Mouse (Mus musculus): ENCODE data around the gene Rnf31. TPM values are rescaled to one million over a fixed set of nuclear protein-coding genes. Genes with fewer than 3 reads are reported as not detected.

Rnf31 gene
- polyA plus RNA-seq, 1 experiment from 2014 or later: 18.2 TPM

GRCm38 (mm10) chr14:55554635-55555034 is 36.9 kb upstream of the Rnf31 start:
- H3K9me3 ChIP-seq (ENCODE audit: control insufficient read depth): no peaks in the 10 kb centered on the region
- H3K4me2 ChIP-seq (replicated peaks; ENCODE audit: low read depth): no peak overlapping the region
- H3K27me3 ChIP-seq (replicated peaks; ENCODE audit: control insufficient read depth, insufficient read depth, low read length): no peaks in the 10 kb centered on the region
- H3K36me3 ChIP-seq (ENCODE audit: control insufficient read depth, insufficient read depth): peaks cover 10% of the 10 kb centered on the region; the same call in 1 of the 2 replicates
- no peak for ATAC-seq
- H3K9ac ChIP-seq (ENCODE audit: low read depth, low read length): no peak overlapping the region
- no peak overlapping the region for H3K4me3 ChIP-seq (ENCODE audit: low read depth, low read length)
- no peaks in the 10 kb centered on the region for H3K4me1 ChIP-seq (replicated peaks; ENCODE audit: control insufficient read depth, insufficient read depth, low read length)
- no peak overlapping the region for H3K27ac ChIP-seq (ENCODE audit: low read depth, low read length)
- TF ChIP-seq CTCF (IDR thresholded peaks at IDR 0.05; ENCODE audit: low read depth): no peak

GRCm38 (mm10) chr14:55555788-55556187 is 35.7 kb upstream of the Rnf31 start:
- Histone ChIP-seq H3K27me3 (replicated peaks; ENCODE audit: control insufficient read depth, insufficient read depth, low read length) (no peaks in the 10 kb centered on the region), H3K36me3 (ENCODE audit: control insufficient read depth, insufficient read depth) (peaks cover 7% of the 10 kb centered on the region; the same call in 1 of the 2 replicates), H3K9ac (ENCODE audit: low read depth, low read length) (no peak overlapping the region), H3K4me1 (replicated peaks; ENCODE audit: control insufficient read depth, insufficient read depth, low read length) (no peaks in the 10 kb centered on the region), H3K4me3 (ENCODE audit: low read depth, low read length) (no peak overlapping the region), H3K4me2 (replicated peaks; ENCODE audit: low read depth) (no peak overlapping the region), H3K27ac (ENCODE audit: low read depth, low read length) (no peak overlapping the region), H3K9me3 (ENCODE audit: control insufficient read depth) (no peaks in the 10 kb centered on the region)
- no peak for ATAC-seq
- WGBS: 90% methylated on average over 3 of the region's 3 CpGs
- no peak for TF ChIP-seq CTCF (IDR thresholded peaks at IDR 0.05; ENCODE audit: low read depth)

GRCm38 (mm10) chr14:55557003-55557402 is 34.5 kb upstream of the Rnf31 start:
- H3K27me3 ChIP-seq (replicated peaks; ENCODE audit: control insufficient read depth, insufficient read depth, low read length): no peaks in the 10 kb centered on the region
- no peak overlapping the region for H3K9ac ChIP-seq (ENCODE audit: low read depth, low read length)
- no peaks in the 10 kb centered on the region for H3K36me3 ChIP-seq (ENCODE audit: control insufficient read depth, insufficient read depth)
- H3K4me2 ChIP-seq (replicated peaks; ENCODE audit: low read depth): 0 out of 2 replicates have a peak overlapping the region, but pooled peaks have one; percentile 3
- H3K4me1 ChIP-seq (replicated peaks; ENCODE audit: control insufficient read depth, insufficient read depth, low read length): no peaks in the 10 kb centered on the region
- ATAC-seq: no peak
- H3K9me3 ChIP-seq (ENCODE audit: control insufficient read depth): no peaks in the 10 kb centered on the region
- 16% methylated on average over 5 of the region's 5 CpGs for WGBS
- peak overlapping the region; percentile 79 for H3K27ac ChIP-seq (ENCODE audit: low read depth, low read length)
- no peak overlapping the region for H3K4me3 ChIP-seq (ENCODE audit: low read depth, low read length)
- TF ChIP-seq CTCF (IDR thresholded peaks at IDR 0.05; ENCODE audit: low read depth): peak; percentile 96

GRCm38 (mm10) chr14:55557587-55557986 is 33.9 kb upstream of the Rnf31 start:
- no peak overlapping the region for H3K9ac ChIP-seq (ENCODE audit: low read depth, low read length)
- H3K9me3 ChIP-seq (ENCODE audit: control insufficient read depth): no peaks in the 10 kb centered on the region
- peaks cover 1% of the 10 kb centered on the region; the same call in 1 of the 2 replicates for H3K36me3 ChIP-seq (ENCODE audit: control insufficient read depth, insufficient read depth)
- peak overlapping the region; percentile 79 for H3K27ac ChIP-seq (ENCODE audit: low read depth, low read length)
- no peaks in the 10 kb centered on the region for H3K4me1 ChIP-seq (replicated peaks; ENCODE audit: control insufficient read depth, insufficient read depth, low read length)
- TF ChIP-seq CTCF (IDR thresholded peaks at IDR 0.05; ENCODE audit: low read depth): no peak
- ATAC-seq: no peak
- H3K4me2 ChIP-seq (replicated peaks; ENCODE audit: low read depth): 0 out of 2 replicates have a peak overlapping the region, but pooled peaks have one; percentile 3
- H3K4me3 ChIP-seq (ENCODE audit: low read depth, low read length): no peak overlapping the region
- 79% methylated on average over 3 of the region's 3 CpGs for WGBS
- no peaks in the 10 kb centered on the region for H3K27me3 ChIP-seq (replicated peaks; ENCODE audit: control insufficient read depth, insufficient read depth, low read length)

- H3K27ac ChIP-seq (ENCODE audit: low read depth, low read length): peak overlapping the region; percentile 99; the same call in 1 of the 2 replicates
- H3K4me3 ChIP-seq (ENCODE audit: low read depth, low read length): peak overlapping the region; percentile 65; the same call in 1 of the 2 replicates
- ATAC-seq: no peak
- no peaks in the 10 kb centered on the region for H3K9me3 ChIP-seq (ENCODE audit: control insufficient read depth)
- H3K36me3 ChIP-seq (ENCODE audit: control insufficient read depth, insufficient read depth): peaks cover 14% of the 10 kb centered on the region; the same call in 1 of the 2 replicates
- no peak for TF ChIP-seq CTCF (IDR thresholded peaks at IDR 0.05; ENCODE audit: low read depth)
- no peak overlapping the region for H3K9ac ChIP-seq (ENCODE audit: low read depth, low read length)
- H3K4me2 ChIP-seq (replicated peaks; ENCODE audit: low read depth): peak overlapping the region; percentile 74
- no peaks in the 10 kb centered on the region for H3K4me1 ChIP-seq (replicated peaks; ENCODE audit: control insufficient read depth, insufficient read depth, low read length)
- H3K27me3 ChIP-seq (replicated peaks; ENCODE audit: control insufficient read depth, insufficient read depth, low read length): no peaks in the 10 kb centered on the region
- 49% methylated on average over 6 of the region's 6 CpGs for WGBS
Observed at GRCm38 (mm10) chr14:55558740-55559448, 32.6 kb upstream of the Rnf31 start.

GRCm38 (mm10) chr14:55559799-55560201 is 31.7 kb upstream of the Rnf31 start, which contains the start of gene Dcaf11:
Dcaf11 (plus strand) TSS chr14:55560006.
- H3K4me3 ChIP-seq (ENCODE audit: low read depth, low read length): peak within 1 kb of the TSS; percentile 65
- peak within 1 kb of the TSS; percentile 77 for H3K9ac ChIP-seq (ENCODE audit: low read depth, low read length)
- peak within 1 kb of the TSS; percentile 74 for H3K4me2 ChIP-seq (replicated peaks; ENCODE audit: low read depth)
- WGBS: 0% methylated on average over 27 of the region's 27 CpGs
- TF ChIP-seq CTCF (IDR thresholded peaks at IDR 0.05; ENCODE audit: low read depth): peak; percentile 54; the same call in 1 of the 2 replicates
- peaks cover 23% of the 10 kb centered on the region; the same call in 1 of the 2 replicates for H3K36me3 ChIP-seq (ENCODE audit: control insufficient read depth, insufficient read depth)
- H3K27ac ChIP-seq (ENCODE audit: low read depth, low read length): peak within 1 kb of the TSS; percentile 99
- no peaks in the 10 kb centered on the region for H3K27me3 ChIP-seq (replicated peaks; ENCODE audit: control insufficient read depth, insufficient read depth, low read length)
- H3K9me3 ChIP-seq (ENCODE audit: control insufficient read depth): no peaks in the 10 kb centered on the region
- H3K4me1 ChIP-seq (replicated peaks; ENCODE audit: control insufficient read depth, insufficient read depth, low read length): no peaks in the 10 kb centered on the region
- ATAC-seq: peak; percentile 88

Data from intestine, postnatal 0 days (tissue).